Mouse (Mus musculus) midbrain, embryonic 14.5 days (tissue): ENCODE data around the gene Paqr9. TPM values are rescaled to one million over a fixed set of nuclear protein-coding genes. Genes with fewer than 3 reads are reported as not detected.

Experiments used
- ATAC-seq: fragments of 200-750 bp; cut with Nextera tagmentation; 2 replicates; pipeline ENCODE4 v1.8.0; 2017; ENCODE audit warnings: moderate number of reproducible peaks, moderate library complexity; ENCODE audit not compliant: low FRiP score, low TSS enrichment
- DNase-seq: peaks from one replicate; pipeline ENCODE4 v3.0.0-alpha.2; 2015
- H3K27ac ChIP-seq: fragments of 300-500 bp; sonication (generic); replicated peaks from 2 replicates; pipeline ENCODE4 v1.5.1; 2014; ENCODE audit warnings: mild to moderate bottlenecking, low read depth, low read length, moderate library complexity
- H3K27me3 ChIP-seq: fragments of 300-500 bp; sonication (generic); 2 replicates; pipeline ENCODE4 v1.6.1; 2014; ENCODE audit warnings: low read length, control low read depth, mixed read lengths; ENCODE audit not compliant: control insufficient read depth, insufficient read depth
- H3K36me3 ChIP-seq: fragments of 300-500 bp; sonication (generic); 2 replicates; pipeline ENCODE4 v1.6.1; 2014; ENCODE audit warnings: low read length, control low read depth; ENCODE audit not compliant: control insufficient read depth, insufficient read depth
- H3K4me1 ChIP-seq: fragments of 300-500 bp; sonication (generic); 2 replicates; pipeline ENCODE4 v1.6.1; 2014; ENCODE audit warnings: mild to moderate bottlenecking, antibody characterized with exemption, low read length, control low read depth; ENCODE audit not compliant: control insufficient read depth, insufficient read depth
- H3K4me2 ChIP-seq: fragments of 300-500 bp; sonication (generic); 2 replicates; pipeline ENCODE4 v1.6.1; 2014; ENCODE audit warnings: mild to moderate bottlenecking, low read length, moderate library complexity
- H3K4me3 ChIP-seq: fragments of 300-500 bp; sonication (generic); replicated peaks from 2 replicates; pipeline ENCODE4 v1.5.1; 2014; ENCODE audit warnings: low read depth, low read length
- H3K9ac ChIP-seq: fragments of 300-500 bp; sonication (generic); replicated peaks from 2 replicates; pipeline ENCODE4 v1.6.1; 2014; ENCODE audit warnings: mild to moderate bottlenecking, low read length, moderate library complexity
- H3K9me3 ChIP-seq: fragments of 300-500 bp; sonication (generic); 2 replicates; pipeline ENCODE4 v1.6.1; 2016; ENCODE audit warnings: low read length, control low read depth, mixed read lengths; ENCODE audit not compliant: control insufficient read depth
- WGBS: fragments of 180-500 bp; shearing (Covaris S2); extraction: QIAGEN DNeasy Blood & Tissue Kit; methylation state at CpG from one replicate; pipeline ENCODE4 v1.1.7; 2014; 5-methylcytosine and 5-hydroxymethylcytosine counted together
- polyA plus RNA-seq: library from polyadenylated mRNA; unstranded; fragments of >200 nt; fragmentation: Nextera tagmentation; extraction: Ambion mirVana; gene quantifications from 2 replicates; pipeline ENCODE4 v1.2.1, GENCODE M21; 2014

The Paqr9 gene
- polyA plus RNA-seq, 1 experiment from 2014 or later: 4.7 TPM

- Histone ChIP-seq H3K4me3 (no peak overlapping the region), H3K27ac (no peak overlapping the region), H3K9me3 (no peaks in the 10 kb centered on the region), H3K4me2 (no peak overlapping the region), H3K36me3 (no peaks in the 10 kb centered on the region), H3K9ac (no peak overlapping the region), H3K4me1 (no peaks in the 10 kb centered on the region), H3K27me3 (no peaks in the 10 kb centered on the region)
- peak; percentile 34; the same call in 1 of the 2 replicates for ATAC-seq
- peak; percentile 24 for DNase-seq
Measured at GRCm38 (mm10) chr9:95541208-95541607, 18.2 kb upstream of the Paqr9 start.

GRCm38 (mm10) chr9:95541650-95542432, 17.6 kb upstream of the Paqr9 start:
- Histone ChIP-seq H3K27ac (peak overlapping the region; percentile 66), H3K9ac (no peak overlapping the region)
- no peak for ATAC-seq

GRCm38 (mm10) chr9:95542475-95542874, 17.0 kb upstream of the Paqr9 start:
- Histone ChIP-seq H3K9me3 (no peaks in the 10 kb centered on the region), H3K27ac (peak overlapping the region; percentile 66; the same call in 1 of the 2 replicates), H3K36me3 (no peaks in the 10 kb centered on the region), H3K4me2 (no peak overlapping the region), H3K4me3 (no peak overlapping the region), H3K9ac (no peak overlapping the region), H3K4me1 (no peaks in the 10 kb centered on the region), H3K27me3 (no peaks in the 10 kb centered on the region)
- no peak for ATAC-seq
- DNase-seq: no peak
- WGBS: 81% methylated on average over 6 of the region's 6 CpGs

More at GRCm38 (mm10) chr9:95541650-95542432, 17.6 kb upstream of the Paqr9 start:
- no peaks in the 10 kb centered on the region for H3K27me3 ChIP-seq
- no peaks in the 10 kb centered on the region for H3K4me1 ChIP-seq
- DNase-seq: peak; percentile 56
- H3K4me2 ChIP-seq: no peak overlapping the region
- no peaks in the 10 kb centered on the region for H3K9me3 ChIP-seq
- 56% methylated on average over 15 of the region's 15 CpGs for WGBS
- no peak overlapping the region for H3K4me3 ChIP-seq
- H3K36me3 ChIP-seq: no peaks in the 10 kb centered on the region

GRCm38 (mm10) chr9:95544598-95544997, 14.9 kb upstream of the Paqr9 start:
- H3K27me3 ChIP-seq: no peaks in the 10 kb centered on the region
- no peak for ATAC-seq
- no peaks in the 10 kb centered on the region for H3K36me3 ChIP-seq
- no peaks in the 10 kb centered on the region for H3K4me1 ChIP-seq
- WGBS: 97% methylated on average over 4 of the region's 4 CpGs
- DNase-seq: no peak
- no peak overlapping the region for H3K4me2 ChIP-seq
- no peak overlapping the region for H3K4me3 ChIP-seq
- H3K9me3 ChIP-seq: no peaks in the 10 kb centered on the region
- no peak overlapping the region for H3K27ac ChIP-seq
- no peak overlapping the region for H3K9ac ChIP-seq

- WGBS: 66% methylated on average over 7 of the region's 7 CpGs
- Histone ChIP-seq H3K27ac (no peak overlapping the region), H3K36me3 (no peaks in the 10 kb centered on the region), H3K9ac (no peak overlapping the region), H3K9me3 (no peaks in the 10 kb centered on the region), H3K4me2 (no peak overlapping the region), H3K4me1 (no peaks in the 10 kb centered on the region), H3K4me3 (no peak overlapping the region), H3K27me3 (no peaks in the 10 kb centered on the region)
- ATAC-seq (no peak), DNase-seq (no peak)
Measured at GRCm38 (mm10) chr9:95546679-95547078, 12.8 kb upstream of the Paqr9 start.

- Histone ChIP-seq H3K27ac (no peak overlapping the region), H3K36me3 (no peaks in the 10 kb centered on the region), H3K4me1 (no peaks in the 10 kb centered on the region), H3K27me3 (no peaks in the 10 kb centered on the region), H3K9me3 (no peaks in the 10 kb centered on the region), H3K9ac (no peak overlapping the region), H3K4me3 (no peak overlapping the region), H3K4me2 (no peak overlapping the region)
- 53% methylated on average over 15 of the region's 15 CpGs for WGBS
- DNase-seq (no peak), ATAC-seq (no peak)
Measured at GRCm38 (mm10) chr9:95549626-95550411, 9.6 kb upstream of the Paqr9 start.

- Histone ChIP-seq H3K4me1 (no peaks in the 10 kb centered on the region), H3K27ac (no peak overlapping the region), H3K4me2 (no peak overlapping the region), H3K9me3 (no peaks in the 10 kb centered on the region), H3K27me3 (no peaks in the 10 kb centered on the region), H3K4me3 (no peak overlapping the region), H3K36me3 (no peaks in the 10 kb centered on the region), H3K9ac (no peak overlapping the region)
- ATAC-seq (no peak), DNase-seq (no peak)
- WGBS: 74% methylated on average over 9 of the region's 9 CpGs
Measured at GRCm38 (mm10) chr9:95550856-95551774, 8.3 kb upstream of the Paqr9 start.

GRCm38 (mm10) chr9:95552175-95552705, 7.2 kb upstream of the Paqr9 start:
- Histone ChIP-seq H3K4me1 (no peaks in the 10 kb centered on the region), H3K9ac (no peak overlapping the region), H3K4me3 (no peak overlapping the region), H3K36me3 (no peaks in the 10 kb centered on the region), H3K27ac (no peak overlapping the region), H3K9me3 (no peaks in the 10 kb centered on the region), H3K4me2 (no peak overlapping the region), H3K27me3 (no peaks in the 10 kb centered on the region)
- WGBS: 73% methylated on average over 10 of the region's 10 CpGs
- no peak for ATAC-seq
- no peak for DNase-seq
